Mouse (Mus musculus) MEL (cell line): ENCODE results near the gene Odaph. TPM values are rescaled to one million over a fixed set of nuclear protein-coding genes. Genes with fewer than 3 reads are reported as not detected.

ENCODE experiments used
- DNase-seq: peaks from one replicate; pipeline ENCODE4 v3.0.0; 2011; ENCODE audit warnings: low read depth, low spot score
- H3K27ac ChIP-seq: 2 replicates; pipeline ENCODE4 v1.5.1; 2012; ENCODE audit warnings: low read depth, mild to moderate bottlenecking, control low read depth, low read length, moderate library complexity; ENCODE audit not compliant: control insufficient read depth
- H3K27me3 ChIP-seq, 2 experiments: fragments of 150-350 bp in 1 of 2; sonication (generic) in 1 of 2; 2 replicates each; pipeline ENCODE4 v1.6.1; 2012; ENCODE audit warnings: low read length in 2 of 2, mild to moderate bottlenecking in 2 of 2, improper control_type of control experiment in 1 of 2, moderate library complexity in 1 of 2; ENCODE audit not compliant: insufficient read depth in 2 of 2, control insufficient read depth in 1 of 2
- H3K36me3 ChIP-seq, 2 experiments: 2 replicates each; pipeline ENCODE4 v1.6.1; 2012 to 2014; ENCODE audit warnings: low read length in 2 of 2, improper control_type of control experiment in 1 of 2, inconsistent platforms in 1 of 2, mild to moderate bottlenecking in 1 of 2; ENCODE audit not compliant: insufficient read depth in 2 of 2, control insufficient read depth in 1 of 2
- H3K4me1 ChIP-seq, 2 experiments: fragments of 150-350 bp in 1 of 2; sonication (generic) in 1 of 2; 2 replicates each; pipeline ENCODE4 v1.6.1; 2012; ENCODE audit warnings: low read length in 2 of 2, improper control_type of control experiment in 1 of 2, mild to moderate bottlenecking in 1 of 2; ENCODE audit not compliant: insufficient read depth in 2 of 2, control insufficient read depth in 1 of 2
- H3K4me3 ChIP-seq, 2 experiments: fragments of 150-350 bp in 1 of 2; sonication (generic) in 1 of 2; 2 replicates each; pipeline ENCODE4 v1.5.1; 2012; ENCODE audit warnings: low read depth in 2 of 2, low read length in 2 of 2, mild to moderate bottlenecking in 2 of 2, moderate library complexity in 2 of 2, control low read depth in 1 of 2, improper control_type of control experiment in 1 of 2; ENCODE audit not compliant: control insufficient read depth in 1 of 2, insufficient read depth in 1 of 2
- H3K79me2 ChIP-seq: 2 replicates; pipeline ENCODE4 v1.6.1; 2012; ENCODE audit warnings: mild to moderate bottlenecking, low read length, moderate library complexity; ENCODE audit not compliant: control insufficient read depth, poor library complexity, insufficient read depth
- H3K9ac ChIP-seq: 2 replicates; pipeline ENCODE4 v1.6.1; 2012; ENCODE audit warnings: low read depth, mild to moderate bottlenecking, control low read depth, low read length, moderate library complexity; ENCODE audit not compliant: control insufficient read depth, poor library complexity, severe bottlenecking
- H3K9me3 ChIP-seq: fragments of 150-350 bp; sonication (generic); replicated peaks from 2 replicates; pipeline ENCODE4 v1.6.1; 2012; ENCODE audit warnings: mild to moderate bottlenecking, low read length, improper control_type of control experiment, moderate library complexity; ENCODE audit not compliant: insufficient read depth
- BHLHE40 ChIP-seq: IDR thresholded peaks from 2 replicates; pipeline ENCODE4 v1.6.1; 2012; ENCODE audit warnings: low read depth, mild to moderate bottlenecking, inconsistent platforms, low read length, improper control_type of control experiment, borderline replicate concordance
- CHD1 ChIP-seq: IDR thresholded peaks from 2 replicates; pipeline ENCODE4 v1.6.1; 2012; ENCODE audit warnings: low read depth, mild to moderate bottlenecking, inconsistent platforms, low read length, improper control_type of control experiment
- CHD2 ChIP-seq: IDR thresholded peaks from 2 replicates; pipeline ENCODE4 v1.6.1; 2011; ENCODE audit warnings: low read length, improper control_type of control experiment
- CTCF ChIP-seq, 3 experiments: IDR thresholded peaks in 2 of 3; conservative IDR thresholded peaks in 1 of 3; 2 replicates each; pipeline ENCODE4 v1.5.1; 2011 to 2012; ENCODE audit warnings: low read length in 3 of 3, low read depth in 2 of 3, mild to moderate bottlenecking in 2 of 3, improper control_type of control experiment in 1 of 3, inconsistent platforms in 1 of 3, mixed read lengths in 1 of 3, moderate library complexity in 1 of 3; ENCODE audit not compliant: control insufficient read depth in 1 of 3, insufficient read depth in 1 of 3, poor library complexity in 1 of 3, severe bottlenecking in 1 of 3
- GATA1 ChIP-seq: IDR thresholded peaks from 2 replicates; pipeline ENCODE4 v1.6.1; 2011; ENCODE audit warnings: low read depth, low read length, improper control_type of control experiment
- KAT2A ChIP-seq: conservative IDR thresholded peaks from 2 replicates; pipeline ENCODE4 v1.6.1; 2012; ENCODE audit warnings: low read depth, low read length, improper control_type of control experiment, inconsistent platforms
- MXI1 ChIP-seq: IDR thresholded peaks from 2 replicates; pipeline ENCODE4 v1.6.1; 2011; ENCODE audit warnings: mild to moderate bottlenecking, low read depth, low read length, improper control_type of control experiment
- MYB ChIP-seq: IDR thresholded peaks from 2 replicates; pipeline ENCODE4 v1.6.1; 2011; ENCODE audit warnings: mild to moderate bottlenecking, low read depth, low read length, improper control_type of control experiment
- MYC ChIP-seq: IDR thresholded peaks from 2 replicates; pipeline ENCODE4 v1.6.1; 2011; ENCODE audit warnings: low read depth, mild to moderate bottlenecking, low read length, improper control_type of control experiment, moderate library complexity
- NRF1 ChIP-seq: IDR thresholded peaks from 2 replicates; pipeline ENCODE4 v1.6.1; 2014; ENCODE audit warnings: low read depth, mild to moderate bottlenecking, inconsistent platforms, low read length, improper control_type of control experiment, moderate library complexity; ENCODE audit not compliant: poor library complexity, insufficient read depth, severe bottlenecking
- SIN3A ChIP-seq: IDR thresholded peaks from 2 replicates; pipeline ENCODE4 v1.6.1; 2012; ENCODE audit warnings: low read length, improper control_type of control experiment, inconsistent platforms
- TCF12 ChIP-seq: IDR thresholded peaks from 2 replicates; pipeline ENCODE4 v1.6.1; 2014; ENCODE audit warnings: low read depth, mild to moderate bottlenecking, inconsistent platforms, low read length, improper control_type of control experiment, moderate library complexity
- UBTF ChIP-seq: IDR thresholded peaks from 2 replicates; pipeline ENCODE4 v1.6.1; 2012; ENCODE audit warnings: low read depth, mild to moderate bottlenecking, inconsistent platforms, low read length, improper control_type of control experiment, moderate library complexity, borderline replicate concordance; ENCODE audit not compliant: insufficient read depth
- USF2 ChIP-seq, 2 experiments: IDR thresholded peaks; 2 replicates each; pipeline ENCODE4 v1.6.1; 2011 to 2012; ENCODE audit warnings: improper control_type of control experiment in 2 of 2, low read length in 2 of 2, borderline replicate concordance in 1 of 2, inconsistent platforms in 1 of 2, low read depth in 1 of 2, mild to moderate bottlenecking in 1 of 2; ENCODE audit not compliant: insufficient read depth in 1 of 2
- ZMIZ1 ChIP-seq: IDR thresholded peaks from 2 replicates; pipeline ENCODE4 v1.6.1; 2012; ENCODE audit warnings: low read depth, mild to moderate bottlenecking, inconsistent platforms, low read length, improper control_type of control experiment, moderate library complexity
- ZNF384 ChIP-seq: IDR thresholded peaks from 2 replicates; pipeline ENCODE4 v1.6.1; 2012; ENCODE audit warnings: low read depth, mild to moderate bottlenecking, inconsistent platforms, low read length, improper control_type of control experiment
- polyA plus RNA-seq, 2 experiments: library from polyadenylated mRNA; stranded (reverse) in 1 of 2; unstranded in 1 of 2; fragments of >175 nt in 1 of 2; fragments of >200 nt in 1 of 2; gene quantifications; 2 replicates each; pipeline versions ENCODE4 v1.2.1 to v1.2.4; 2012; ENCODE audit warnings: low replicate concordance in 2 of 2, low read depth in 1 of 2; ENCODE audit not compliant: insufficient read length in 2 of 2, insufficient read depth in 1 of 2, missing spikeins in 1 of 2
- total RNA-seq: library from RNA; depleted of rRNA; stranded (reverse); fragments of 300-350 nt; gene quantifications from 2 replicates; pipeline ENCODE4 v1.2.3, GENCODE M21; 2012

The Odaph gene
- total and polyA plus RNA-seq, 3 experiments = 0.27 to 0.65 TPM; not detected in 1

DNA sequence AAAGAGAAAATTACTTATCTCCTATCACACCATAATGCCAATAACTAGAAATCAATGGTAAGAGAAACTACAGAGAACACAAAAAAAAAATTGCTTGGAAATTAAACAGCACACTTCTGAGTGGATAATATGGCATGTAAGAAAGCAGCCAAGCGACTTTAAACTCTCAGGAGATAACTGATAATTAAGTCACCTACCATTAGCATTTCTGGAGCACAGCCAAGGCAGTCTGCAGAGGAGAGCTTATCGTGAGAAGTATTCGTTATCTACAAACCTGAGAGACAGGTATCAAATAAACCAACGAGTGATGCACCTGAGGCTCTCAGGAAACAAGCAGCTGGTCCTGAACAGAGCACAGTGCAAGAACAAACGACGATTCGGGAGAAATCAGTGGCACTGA is 24.5 kb downstream of the Odaph start:
- H3K9me3 ChIP-seq = no peaks in the 10 kb centered on the region
- no peak overlapping the region for H3K9ac ChIP-seq
- H3K27me3 ChIP-seq = no peaks in the 10 kb centered on the region; a peak in 1 of 4 replicates
- TF ChIP-seq GATA1 = peak; percentile 65
- TF ChIP-seq CHD2 = no peak
- H3K79me2 ChIP-seq = no peaks in the 10 kb centered on the region
- peaks cover 0 to 6% of the 10 kb centered on the region in 2 experiments; a peak in 2 of 4 replicates for H3K36me3 ChIP-seq
- peak; percentile 24 for DNase-seq
- H3K27ac ChIP-seq = no peak overlapping the region
- H3K4me1 ChIP-seq = peaks cover 0 to 3% of the 10 kb centered on the region in 2 experiments; a peak in 1 of 4 replicates
- H3K4me3 ChIP-seq = no peak overlapping the region

DNA sequence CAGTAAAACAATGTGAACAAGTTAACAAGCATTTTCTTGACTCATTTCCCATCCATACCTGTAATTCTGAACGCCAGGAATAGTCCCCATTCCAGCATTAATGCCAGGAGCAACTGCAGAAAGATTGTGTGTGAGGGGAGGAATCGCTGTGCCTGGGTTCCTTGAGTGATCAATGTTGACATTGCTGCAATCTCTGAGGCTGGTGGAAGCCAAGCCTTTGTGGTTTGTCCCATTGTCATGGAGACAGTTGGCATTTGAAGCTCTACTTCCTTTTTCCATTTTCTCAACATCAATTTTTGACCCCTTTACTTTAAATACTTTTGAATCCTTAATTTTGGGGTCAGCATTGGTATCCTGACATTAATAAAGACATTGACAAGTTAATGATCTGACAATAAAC is 32.7 kb downstream of the Odaph start:
- no peaks in the 10 kb centered on the region for H3K79me2 ChIP-seq
- no peak overlapping the region for H3K27ac ChIP-seq
- no peak overlapping the region for H3K4me3 ChIP-seq
- H3K4me1 ChIP-seq = 0 out of 4 replicates have a peak, but pooled peaks cover 0 to 2% of the 10 kb centered on the region in 2 experiments
- H3K9me3 ChIP-seq = no peaks in the 10 kb centered on the region
- H3K36me3 ChIP-seq = no peaks in the 10 kb centered on the region
- TF ChIP-seq UBTF (no peak), USF2 (IDR thresholded peaks at IDR 0.05; ENCODE audit: borderline replicate concordance in 1 of 2, insufficient read depth in 1 of 2, low read depth in 1 of 2, low read length in 2 of 2) (no peak), MXI1 (no peak), SIN3A (no peak), TCF12 (no peak), ZMIZ1 (no peak), MYB (no peak), ZNF384 (no peak), CHD1 (no peak), CTCF (IDR thresholded peaks at IDR 0.05 in 2 of 3, conservative IDR thresholded peaks at IDR 0.05 in 1 of 3; ENCODE audit: control insufficient read depth in 1 of 3, insufficient read depth in 1 of 3, low read depth in 2 of 3, low read length in 3 of 3, poor library complexity in 1 of 3, severe bottlenecking in 1 of 3) (no peak), MYC (no peak), BHLHE40 (no peak), KAT2A (no peak), NRF1 (no peak)
- no peaks in the 10 kb centered on the region for H3K27me3 ChIP-seq
- peak; percentile 41 for DNase-seq
- H3K9ac ChIP-seq = no peak overlapping the region
